Mouse (Mus musculus) megakaryocyte, embryonic 14.5 days (primary cell): ENCODE results near the gene Gm17555.

ENCODE experiments used
- FLI1 ChIP-seq: IDR thresholded peaks from 2 replicates; pipeline ENCODE4 v1.6.1; 2012; ENCODE audit warnings: low read length, inconsistent platforms, mixed read lengths
- GATA1 ChIP-seq: IDR thresholded peaks from 3 replicates; pipeline ENCODE4 v1.6.1; 2012; ENCODE audit warnings: mixed read lengths, low read length, inconsistent platforms, borderline replicate concordance

DNA sequence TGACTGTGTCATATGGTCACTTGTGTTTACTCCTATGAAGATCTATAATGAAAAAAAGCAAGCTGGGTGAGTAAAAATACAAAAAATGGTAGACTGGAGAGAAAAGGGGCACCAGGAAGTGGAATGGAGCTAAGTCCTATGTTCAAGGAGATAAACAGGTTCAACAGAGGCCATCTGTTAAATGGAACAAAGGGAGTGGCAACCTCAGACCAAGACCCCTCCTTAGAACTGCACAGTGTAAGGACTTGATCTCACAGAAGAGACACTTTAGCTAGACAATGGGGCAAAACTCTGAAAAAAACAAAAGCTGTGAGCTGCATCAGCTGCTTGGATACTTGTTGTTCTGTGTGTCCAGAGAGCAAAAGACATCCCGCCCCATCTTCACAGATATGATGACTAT lies 43.5 kb upstream of the Gm17555 start:
- TF ChIP-seq GATA1 (no peak), FLI1 (no peak)
